Mouse (Mus musculus) mouse embryonic stem cell (cell line): ENCODE measurements around the gene H3f3a.

Source experiments
- in situ Hi-C, 2 experiments: fragments of 300-500 bp; cut with MboI; formaldehyde crosslinking; loops; 1 replicate in 1 of 2; 3 replicates in 1 of 2; pipeline ENCODE4 v1.14.3; 2019 to 2020; ENCODE audit warnings: low sequenced_read_pairs in 2 of 2, low pct_unique_long_range_greater_than_20kb in 1 of 2, mixed read lengths in 1 of 2; ENCODE audit not compliant: unreplicated experiment in 1 of 2

The H3f3a gene

GRCm38 (mm10) chr1:180829775-180830174 is 16.0 kb upstream of the H3f3a start:
- in situ Hi-C loops, result no loop called here

- in situ Hi-C loops, result no loop called here
These were observed 12.9 kb upstream of the H3f3a start for GRCm38 (mm10) chr1:180826634-180827033.

GRCm38 (mm10) chr1:180824721-180825120 is 11.0 kb upstream of the H3f3a start:
- in situ Hi-C loops, result no loop called here

- in situ Hi-C loops, result no loop called here
These were observed 10.0 kb upstream of the H3f3a start for GRCm38 (mm10) chr1:180823716-180824115.

GRCm38 (mm10) chr1:180822276-180822675 is 8.5 kb upstream of the H3f3a start:
- in situ Hi-C loops, result no loop called here

- in situ Hi-C loops, result no loop called here
These were observed 7.4 kb upstream of the H3f3a start for GRCm38 (mm10) chr1:180821101-180821500.

GRCm38 (mm10) chr1:180818000-180818399 is 4.3 kb upstream of the H3f3a start:
- in situ Hi-C loops, result no loop called here

- in situ Hi-C loops, result no loop called here
These were observed 1.8 kb upstream of the H3f3a start for GRCm38 (mm10) chr1:180815371-180816024.

- in situ Hi-C loops, result no loop called here
These were observed 296 bp downstream of the H3f3a start for GRCm38 (mm10) chr1:180813409-180813884.

- in situ Hi-C loops, result no loop called here
These were observed 1.0 kb downstream of the H3f3a start for GRCm38 (mm10) chr1:180812463-180813408.

- in situ Hi-C loops, result no loop called here
These were observed 1.9 kb downstream of the H3f3a start for GRCm38 (mm10) chr1:180811596-180812462.

- in situ Hi-C loops, result no loop called here
These were observed 2.8 kb downstream of the H3f3a start for GRCm38 (mm10) chr1:180810976-180811375.

- in situ Hi-C loops, result no loop called here
These were observed 4.9 kb downstream of the H3f3a start for GRCm38 (mm10) chr1:180808831-180809230.

GRCm38 (mm10) chr1:180803881-180804280 is 9.9 kb downstream of the H3f3a start:
- in situ Hi-C loops, result no loop called here

- in situ Hi-C loops, result no loop called here
These were observed 12.2 kb downstream of the H3f3a start for GRCm38 (mm10) chr1:180801466-180801994.

- in situ Hi-C loops, result no loop called here
These were observed 12.9 kb downstream of the H3f3a start for GRCm38 (mm10) chr1:180800814-180801213.

GRCm38 (mm10) chr1:180800022-180800421 is 13.7 kb downstream of the H3f3a start:
- in situ Hi-C loops, result no loop called here

GRCm38 (mm10) chr1:180799253-180799652 is 14.5 kb downstream of the H3f3a start:
- in situ Hi-C loops, result no loop called here
